Mouse (Mus musculus) cortical plate, adult 2 months (tissue): Measurements from ENCODE around the gene Nsl1.

ENCODE experiments used
- CTCF ChIP-seq: fragments of 200-500 bp; IDR thresholded peaks from 2 replicates; pipeline ENCODE4 v1.5.1; 2011; ENCODE audit warnings: mild to moderate bottlenecking, control low read depth, low read length; ENCODE audit not compliant: insufficient read depth; ENCODE audit errors: extremely low read depth
- POLR2A ChIP-seq: fragments of 200-500 bp; IDR thresholded peaks from 2 replicates; pipeline ENCODE4 v1.6.1; 2011; ENCODE audit warnings: mild to moderate bottlenecking, low read length, control low read depth; ENCODE audit not compliant: insufficient read depth; ENCODE audit errors: extremely low read depth

DNA sequence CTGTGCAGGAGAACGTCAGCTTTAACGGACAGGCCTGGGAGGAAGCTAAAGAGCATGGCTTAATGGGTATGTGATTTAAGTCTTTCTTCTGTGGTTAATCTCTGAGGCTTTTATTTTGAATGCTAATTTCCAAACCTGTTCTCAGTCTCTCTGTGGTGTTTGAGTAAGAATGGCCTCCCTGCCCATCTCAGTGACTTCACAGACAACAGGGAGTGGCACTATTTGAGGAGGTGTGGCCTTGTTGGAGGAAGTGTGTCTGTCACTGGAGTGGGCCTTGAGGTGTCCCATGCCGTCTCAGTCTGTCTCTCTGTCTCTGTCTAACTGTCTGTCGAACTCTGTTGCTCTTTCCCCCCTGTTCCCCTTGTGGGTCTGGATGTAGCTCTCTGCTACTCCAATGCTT, 2.4 kb downstream of the Nsl1 start:
- TF ChIP-seq CTCF: no peak
- no peak for TF ChIP-seq POLR2A
